Mouse (Mus musculus) ES-E14 (cell line): ENCODE data around the gene Plcb2.

ENCODE experiments used
- CHD2 ChIP-seq: IDR thresholded peaks from 2 replicates; pipeline ENCODE4 v1.6.1; 2014; ENCODE audit warnings: mild to moderate bottlenecking, low read depth, low read length, inconsistent platforms
- ZC3H11A ChIP-seq: IDR thresholded peaks from 2 replicates; pipeline ENCODE4 v1.6.1; 2012; ENCODE audit warnings: low read depth, mild to moderate bottlenecking, inconsistent platforms, low read length, borderline replicate concordance

DNA sequence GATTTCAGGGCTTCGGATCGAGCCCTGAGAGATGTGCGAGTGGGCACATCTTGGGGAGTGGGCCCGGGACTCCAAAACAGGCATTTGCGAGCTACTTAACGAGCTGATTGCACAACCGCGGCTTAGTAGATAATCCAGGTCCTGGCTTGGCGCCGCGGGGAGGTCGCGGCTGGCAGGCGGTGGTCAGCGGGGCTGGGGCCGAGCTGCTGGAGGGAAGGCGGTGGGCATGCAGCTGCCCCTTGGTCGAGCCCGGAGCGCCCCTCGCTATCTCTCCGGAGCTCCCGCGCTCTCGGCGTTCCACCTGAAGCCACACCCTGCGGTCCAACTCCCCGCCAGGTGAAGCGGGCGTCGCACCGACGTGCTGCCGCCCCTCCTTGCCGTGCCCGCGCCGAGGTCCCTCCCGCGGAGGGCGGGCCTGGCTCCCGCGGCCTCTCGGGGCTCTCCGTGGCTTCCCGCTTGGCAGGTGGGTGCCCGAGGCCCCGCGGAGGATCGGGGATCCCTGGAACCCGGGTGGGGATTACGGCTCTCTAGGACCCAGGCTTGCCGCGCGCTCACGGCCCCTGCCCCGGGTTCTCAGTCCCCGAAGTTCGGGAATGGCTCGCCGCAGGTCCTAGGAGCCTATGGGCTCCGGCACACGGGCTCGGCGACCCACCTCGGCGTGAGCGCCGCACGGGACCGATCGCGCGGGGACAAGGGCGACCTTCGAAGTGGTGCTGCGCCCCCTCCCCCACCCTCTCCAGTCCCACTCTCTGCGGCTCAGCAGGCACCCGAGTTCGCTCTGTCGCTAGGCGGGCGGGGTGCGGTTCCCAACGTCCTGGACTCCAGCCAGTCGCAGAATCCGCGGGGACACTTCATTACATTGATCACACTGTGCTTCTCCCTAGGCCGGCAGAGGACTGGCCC lies 51.1 kb downstream of the Plcb2 start:
- TF ChIP-seq CHD2 (no peak), ZC3H11A (no peak)
